Mouse (Mus musculus) kidney, postnatal 0 days (tissue): Measurements from ENCODE around the gene Pacsin1. TPM values are rescaled to one million over a fixed set of nuclear protein-coding genes. Genes with fewer than 3 reads are reported as not detected.

Source experiments
- ATAC-seq: fragments of 200-750 bp; cut with Nextera tagmentation; replicated peaks from 2 replicates; pipeline ENCODE4 v1.8.0; 2017; ENCODE audit warnings: low read depth, moderate number of reproducible peaks, moderate TSS enrichment, moderate library complexity; ENCODE audit not compliant: low FRiP score
- DNase-seq: peaks from one replicate; pipeline ENCODE4 v3.0.0-alpha.2; 2016; ENCODE audit warnings: low spot score
- H3K27ac ChIP-seq: fragments of 300-500 bp; sonication (generic); 2 replicates; pipeline ENCODE4 v1.5.1; 2014; ENCODE audit warnings: mild to moderate bottlenecking
- H3K27me3 ChIP-seq: fragments of 300-500 bp; sonication (generic); 2 replicates; pipeline ENCODE4 v1.6.1; 2014; ENCODE audit warnings: low read length, mixed read lengths; ENCODE audit not compliant: insufficient read depth
- H3K36me3 ChIP-seq: fragments of 300-500 bp; sonication (generic); 2 replicates; pipeline ENCODE4 v1.6.1; 2014; ENCODE audit warnings: low read length, mixed read lengths; ENCODE audit not compliant: insufficient read depth
- H3K4me1 ChIP-seq: fragments of 300-500 bp; sonication (generic); replicated peaks from 2 replicates; pipeline ENCODE4 v1.6.1; 2014; ENCODE audit warnings: antibody characterized with exemption, low read length, mixed read lengths; ENCODE audit not compliant: insufficient read depth
- H3K4me2 ChIP-seq: fragments of 300-500 bp; sonication (generic); 2 replicates; pipeline ENCODE4 v1.6.1; 2014; ENCODE audit warnings: mild to moderate bottlenecking, low read length, moderate library complexity, mixed read lengths
- H3K4me3 ChIP-seq: fragments of 300-500 bp; sonication (generic); replicated peaks from 2 replicates; pipeline ENCODE4 v1.5.1; 2014; ENCODE audit warnings: low read depth, low read length
- H3K9ac ChIP-seq: fragments of 300-500 bp; sonication (generic); 2 replicates; pipeline ENCODE4 v1.6.1; 2014; ENCODE audit warnings: low read depth, low read length
- H3K9me3 ChIP-seq: fragments of 300-500 bp; sonication (generic); replicated peaks from 2 replicates; pipeline ENCODE4 v1.6.1; 2016; ENCODE audit warnings: low read length, inconsistent platforms, mixed read lengths
- CTCF ChIP-seq: IDR thresholded peaks from 2 replicates; pipeline ENCODE4 v1.5.1; 2016; ENCODE audit warnings: antibody characterized with exemption, low read depth, mild to moderate bottlenecking, moderate library complexity
- WGBS: fragments of 180-500 bp; shearing (Covaris S2); extraction: QIAGEN DNeasy Blood & Tissue Kit; methylation state at CpG from one replicate; pipeline ENCODE4 v1.1.7; 2014; 5-methylcytosine and 5-hydroxymethylcytosine counted together
- polyA plus RNA-seq: library from polyadenylated mRNA; unstranded; fragments of >200 nt; fragmentation: Nextera tagmentation; extraction: Ambion mirVana; gene quantifications from 2 replicates; pipeline ENCODE4 v1.2.1, GENCODE M21; 2015

Pacsin1 gene
- polyA plus RNA-seq, 1 experiment from 2014 or later: 1.6 TPM

GRCm38 (mm10) chr17:27615388-27615787 is 39.9 kb upstream of the Pacsin1 start:
- Histone ChIP-seq H3K4me1 (peaks cover 7% of the 10 kb centered on the region; the same call in 1 of the 2 replicates), H3K9me3 (no peaks in the 10 kb centered on the region), H3K9ac (no peak overlapping the region), H3K27ac (no peak overlapping the region), H3K4me3 (no peak overlapping the region), H3K27me3 (no peaks in the 10 kb centered on the region), H3K36me3 (0 out of 2 replicates have a peak, but pooled peaks cover 6% of the 10 kb centered on the region), H3K4me2 (no peak overlapping the region)
- WGBS: 55% methylated on average over 7 of the region's 7 CpGs
- DNase-seq: no peak
- no peak for TF ChIP-seq CTCF
- ATAC-seq: no peak

- DNase-seq (no peak), ATAC-seq (no peak)
- H3K36me3 ChIP-seq: 0 out of 2 replicates have a peak, but pooled peaks cover 4% of the 10 kb centered on the region
- WGBS: 44% methylated on average over 8 of the region's 8 CpGs
- peak overlapping the region; percentile 86 for H3K4me3 ChIP-seq
- peak overlapping the region; percentile 79 for H3K4me2 ChIP-seq
- TF ChIP-seq CTCF: no peak
- no peaks in the 10 kb centered on the region for H3K9me3 ChIP-seq
- no peak overlapping the region; the same call in 1 of the 2 replicates for H3K9ac ChIP-seq
- no peaks in the 10 kb centered on the region for H3K27me3 ChIP-seq
- no peak overlapping the region for H3K27ac ChIP-seq
- H3K4me1 ChIP-seq: peaks cover 11% of the 10 kb centered on the region; the same call in 1 of the 2 replicates
Measured at GRCm38 (mm10) chr17:27621161-27621560, 34.1 kb upstream of the Pacsin1 start.

GRCm38 (mm10) chr17:27621705-27622531 is 33.4 kb upstream of the Pacsin1 start:
- no peak overlapping the region; the same call in 1 of the 2 replicates for H3K27ac ChIP-seq
- H3K9ac ChIP-seq: peak overlapping the region; percentile 93
- peak overlapping the region; percentile 79 for H3K4me2 ChIP-seq
- DNase-seq: peak; percentile 53
- no peaks in the 10 kb centered on the region for H3K27me3 ChIP-seq
- H3K9me3 ChIP-seq: no peaks in the 10 kb centered on the region
- ATAC-seq: no peak
- peaks cover 11% of the 10 kb centered on the region; the same call in 1 of the 2 replicates for H3K4me1 ChIP-seq
- TF ChIP-seq CTCF: no peak
- 0 out of 2 replicates have a peak, but pooled peaks cover 4% of the 10 kb centered on the region for H3K36me3 ChIP-seq
- 2% methylated on average over 23 of the region's 23 CpGs for WGBS
- peak overlapping the region; percentile 86 for H3K4me3 ChIP-seq

GRCm38 (mm10) chr17:27622611-27623359 is 32.5 kb upstream of the Pacsin1 start:
- WGBS: under 1% methylated on average over 55 of the region's 80 CpGs
- peak; percentile 55 for ATAC-seq
- no peak for TF ChIP-seq CTCF
- Histone ChIP-seq H3K27ac (peak overlapping the region; percentile 86), H3K4me3 (peak overlapping the region; percentile 86), H3K9ac (peak overlapping the region; percentile 93), H3K36me3 (0 out of 2 replicates have a peak, but pooled peaks cover 4% of the 10 kb centered on the region), H3K4me1 (peaks cover 11% of the 10 kb centered on the region; the same call in 1 of the 2 replicates), H3K9me3 (no peaks in the 10 kb centered on the region), H3K27me3 (no peaks in the 10 kb centered on the region), H3K4me2 (peak overlapping the region; percentile 79)
- DNase-seq: peak; percentile 58

- Histone ChIP-seq H3K4me1 (peaks cover 11% of the 10 kb centered on the region; the same call in 1 of the 2 replicates), H3K36me3 (0 out of 2 replicates have a peak, but pooled peaks cover 4% of the 10 kb centered on the region), H3K4me2 (peak within 1 kb of the TSS; percentile 79), H3K27ac (peak within 1 kb of the TSS; percentile 86), H3K4me3 (peak within 1 kb of the TSS; percentile 86), H3K9ac (peak within 1 kb of the TSS; percentile 93), H3K9me3 (no peaks in the 10 kb centered on the region), H3K27me3 (no peaks in the 10 kb centered on the region)
- no peak for TF ChIP-seq CTCF
- DNase-seq: peak; percentile 93
- WGBS: 6% methylated on average over 86 of the region's 91 CpGs
- peak; percentile 91 for ATAC-seq
Measured at GRCm38 (mm10) chr17:27623360-27624326, 31.7 kb upstream of the Pacsin1 start, which contains the start of gene Nudt3. Nudt3 (minus strand) TSS chr17:27623495.
